Mouse (Mus musculus): ENCODE data around the gene Epha6. TPM values are rescaled to one million over a fixed set of nuclear protein-coding genes. Genes with fewer than 3 reads are reported as not detected.

Epha6 gene
- total RNA-seq, 2 experiments from 2014 or later, result not detected

GRCm38 (mm10) chr16:60266367-60267351 is 338.7 kb downstream of the Epha6 start:
- intact Hi-C loops (cut with DNase I), result no loop called here
- no peak for DNase-seq

- DNase-seq, result no peak
- intact Hi-C loops (cut with DNase I), result no loop called here
Observed at GRCm38 (mm10) chr16:60264719-60265508, 340.4 kb downstream of the Epha6 start.

- intact Hi-C loops (cut with DNase I), result no loop called here
- no peak for DNase-seq
Observed at GRCm38 (mm10) chr16:60258151-60258635, 347.1 kb downstream of the Epha6 start.

- DNase-seq, result no peak
- intact Hi-C loops (cut with DNase I), result no loop called here
Observed at GRCm38 (mm10) chr16:60257623-60258022, 347.7 kb downstream of the Epha6 start.

GRCm38 (mm10) chr16:60257044-60257443 is 348.3 kb downstream of the Epha6 start:
- no peak for DNase-seq
- intact Hi-C loops (cut with DNase I), result no loop called here

- DNase-seq, result no peak
- intact Hi-C loops (cut with DNase I), result no loop called here
Observed at GRCm38 (mm10) chr16:60239356-60240190, 365.8 kb downstream of the Epha6 start.

GRCm38 (mm10) chr16:60233985-60234766 is 371.2 kb downstream of the Epha6 start:
- intact Hi-C loops (cut with DNase I), result no loop called here

GRCm38 (mm10) chr16:60232982-60233381 is 372.3 kb downstream of the Epha6 start:
- intact Hi-C loops (cut with DNase I), result no loop called here
- DNase-seq, result no peak

More at GRCm38 (mm10) chr16:60233985-60234766, 371.2 kb downstream of the Epha6 start:
- no peak for DNase-seq

- no peak for DNase-seq
- intact Hi-C loops (cut with DNase I), result no loop called here
Observed at GRCm38 (mm10) chr16:60209151-60209550, 396.2 kb downstream of the Epha6 start.

- intact Hi-C loops (cut with DNase I), result no loop called here
- no peak for DNase-seq
Observed at GRCm38 (mm10) chr16:60175580-60175979, 429.8 kb downstream of the Epha6 start.

- intact Hi-C loops (cut with DNase I), result no loop called here
- DNase-seq, result no peak
Observed at GRCm38 (mm10) chr16:60152439-60152838, 452.9 kb downstream of the Epha6 start.

GRCm38 (mm10) chr16:60144370-60144769 is 461.0 kb downstream of the Epha6 start:
- DNase-seq, result no peak
- intact Hi-C loops (cut with DNase I), result no loop called here

- DNase-seq, result no peak
- intact Hi-C loops (cut with DNase I), result no loop called here
Observed at GRCm38 (mm10) chr16:60121435-60121834, 483.9 kb downstream of the Epha6 start.

GRCm38 (mm10) chr16:60102210-60102609 is 503.1 kb downstream of the Epha6 start:
- no peak for DNase-seq
- intact Hi-C loops (cut with DNase I), result no loop called here

- intact Hi-C loops (cut with DNase I), result no loop called here
Observed at GRCm38 (mm10) chr16:60095333-60095732, 510.0 kb downstream of the Epha6 start.

GRCm38 (mm10) chr16:60086976-60087375 is 518.4 kb downstream of the Epha6 start:
- intact Hi-C loops (cut with DNase I), result no loop called here
- no peak for DNase-seq

More at GRCm38 (mm10) chr16:60095333-60095732, 510.0 kb downstream of the Epha6 start:
- DNase-seq, result no peak

- DNase-seq, result no peak
- intact Hi-C loops (cut with DNase I), result no loop called here
Observed at GRCm38 (mm10) chr16:60070457-60071112, 534.7 kb downstream of the Epha6 start.

GRCm38 (mm10) chr16:60043809-60044208 is 561.5 kb downstream of the Epha6 start:
- intact Hi-C loops (cut with DNase I), result no loop called here
- DNase-seq, result no peak

GRCm38 (mm10) chr16:60028381-60028780 is 577.0 kb downstream of the Epha6 start:
- intact Hi-C loops (cut with DNase I), result no loop called here
- DNase-seq, result no peak

Data from heart, postnatal 14 days (tissue).